Mouse (Mus musculus) olfactory bulb, adult 2 months (tissue): ENCODE measurements around the gene Fkbpl. TPM values are rescaled to one million over a fixed set of nuclear protein-coding genes. Genes with fewer than 3 reads are reported as not detected.

Source experiments
- H3K27ac ChIP-seq: fragments of 200-500 bp; 2 replicates; pipeline ENCODE4 v1.5.1; 2012; ENCODE audit warnings: low read depth, low read length; ENCODE audit not compliant: insufficient read depth
- H3K4me1 ChIP-seq: fragments of 200-500 bp; 2 replicates; pipeline ENCODE4 v1.6.1; 2012; ENCODE audit warnings: low read length; ENCODE audit not compliant: control insufficient read depth, insufficient read depth
- H3K4me3 ChIP-seq: fragments of 200-500 bp; 2 replicates; pipeline ENCODE4 v1.5.1; 2012; ENCODE audit warnings: mild to moderate bottlenecking, low read depth, low read length, moderate library complexity; ENCODE audit not compliant: insufficient read depth
- CTCF ChIP-seq: fragments of 200-500 bp; IDR thresholded peaks from 2 replicates; pipeline ENCODE4 v1.5.1; 2012; ENCODE audit warnings: low read depth, mild to moderate bottlenecking, low read length, moderate library complexity; ENCODE audit not compliant: insufficient read depth
- POLR2A ChIP-seq: fragments of 200-500 bp; IDR thresholded peaks from 2 replicates; pipeline ENCODE4 v1.6.1; 2012; ENCODE audit warnings: mild to moderate bottlenecking, low read depth, low read length, moderate library complexity; ENCODE audit not compliant: insufficient read depth
- WGBS: fragments of 180-500 bp; shearing (Covaris S2); methylation state at CpG from one replicate; pipeline ENCODE4 v1.1.7; 2018; 5-methylcytosine and 5-hydroxymethylcytosine counted together
- polyA plus RNA-seq: library from polyadenylated mRNA; stranded (reverse); fragments of >200 nt; gene quantifications from 2 replicates; pipeline ENCODE4 v1.2.4, GENCODE M21; 2012; ENCODE audit warnings: low replicate concordance; ENCODE audit not compliant: missing spikeins, insufficient read depth, insufficient read length

Fkbpl gene
- polyA plus RNA-seq, 1 experiment: not detected

GRCm38 (mm10) chr17:34671151-34672066, 26.8 kb downstream of the Fkbpl start:
- Histone ChIP-seq H3K4me1 (peaks cover 13% of the 10 kb centered on the region), H3K4me3 (peak overlapping the region; percentile 25), H3K27ac (no peak overlapping the region)
- WGBS: 11% methylated on average over 93 of the region's 93 CpGs
- TF ChIP-seq POLR2A (no peak), CTCF (no peak)

- 38% methylated on average over 49 of the region's 49 CpGs for whole genome bisulfite sequencing
These were observed 27.8 kb downstream of the Fkbpl start for GRCm38 (mm10) chr17:34672246-34672792.

DNA sequence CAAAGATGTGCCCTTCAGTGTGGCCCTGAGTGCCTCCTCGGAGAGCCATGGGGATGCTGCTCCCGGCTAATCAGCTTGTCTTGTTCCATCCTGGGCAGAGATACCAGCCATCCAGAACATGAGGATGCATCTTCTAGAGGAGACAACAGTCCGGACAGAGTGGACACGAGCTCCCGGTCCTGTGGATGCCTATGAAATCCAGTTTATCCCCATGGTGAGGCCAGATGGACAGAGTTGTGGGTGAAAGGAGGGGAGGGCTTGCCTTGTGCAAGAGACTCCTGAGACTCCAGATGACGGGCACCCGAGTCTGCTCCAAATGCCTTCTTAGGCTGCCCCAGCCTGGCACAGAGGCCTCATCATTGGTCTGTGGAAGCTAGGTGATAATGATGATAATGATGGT, 28.6 kb downstream of the Fkbpl start:
- Histone ChIP-seq H3K4me3 (no peak overlapping the region), H3K27ac (no peak overlapping the region), H3K4me1 (peaks cover 13% of the 10 kb centered on the region)
- TF ChIP-seq CTCF (no peak), POLR2A (no peak)
- WGBS: 88% methylated on average over 7 of the region's 7 CpGs

More at GRCm38 (mm10) chr17:34672246-34672792, 27.8 kb downstream of the Fkbpl start:
- Histone ChIP-seq H3K27ac (no peak overlapping the region), H3K4me1 (peaks cover 13% of the 10 kb centered on the region), H3K4me3 (0 out of 2 replicates have a peak overlapping the region, but pooled peaks have one; percentile 25)
- TF ChIP-seq CTCF (no peak), POLR2A (no peak)

GRCm38 (mm10) chr17:34674524-34675204, 30.1 kb downstream of the Fkbpl start:
- TF ChIP-seq POLR2A: no peak
- TF ChIP-seq CTCF: no peak
- Histone ChIP-seq H3K4me1 (peaks cover 13% of the 10 kb centered on the region), H3K27ac (no peak overlapping the region), H3K4me3 (no peak overlapping the region)
- 75% methylated on average over 11 of the region's 11 CpGs for WGBS

- WGBS: 70% methylated on average over 13 of the region's 13 CpGs
These were observed 30.9 kb downstream of the Fkbpl start for GRCm38 (mm10) chr17:34675205-34676092.

GRCm38 (mm10) chr17:34676093-34676460, 31.5 kb downstream of the Fkbpl start:
- H3K4me3 ChIP-seq: no peak overlapping the region
- H3K4me1 ChIP-seq: peaks cover 12% of the 10 kb centered on the region
- TF ChIP-seq CTCF (no peak), POLR2A (no peak)
- WGBS: 50% methylated on average over 6 of the region's 6 CpGs
- H3K27ac ChIP-seq: no peak overlapping the region

More at GRCm38 (mm10) chr17:34675205-34676092, 30.9 kb downstream of the Fkbpl start:
- no peak overlapping the region for H3K4me3 ChIP-seq
- H3K27ac ChIP-seq: no peak overlapping the region
- no peak for TF ChIP-seq CTCF
- no peak for TF ChIP-seq POLR2A
- H3K4me1 ChIP-seq: peaks cover 13% of the 10 kb centered on the region

DNA sequence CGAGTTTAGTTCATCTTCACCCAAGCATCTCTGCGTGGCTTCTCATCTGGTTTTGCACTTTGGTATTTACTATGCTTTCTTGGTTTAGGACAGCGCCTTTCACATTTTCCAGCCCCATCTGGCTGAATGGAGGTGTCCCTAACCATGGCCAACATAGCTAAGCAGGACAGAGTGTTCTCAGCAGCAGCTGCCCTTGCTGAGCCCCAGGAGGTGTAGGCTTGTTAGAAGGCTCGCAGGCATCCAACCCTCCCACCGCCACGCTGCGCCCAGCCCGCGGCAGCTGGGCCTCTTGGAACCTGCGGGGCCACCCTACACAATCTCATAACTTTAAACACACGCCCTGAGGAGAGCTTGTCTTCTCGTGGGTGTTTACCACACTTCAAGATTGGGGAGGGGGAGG, 32.1 kb downstream of the Fkbpl start:
- WGBS: 80% methylated on average over 12 of the region's 12 CpGs

GRCm38 (mm10) chr17:34680191-34680590, 35.6 kb downstream of the Fkbpl start:
- Histone ChIP-seq H3K4me3 (no peak overlapping the region), H3K27ac (no peak overlapping the region), H3K4me1 (peaks cover 21% of the 10 kb centered on the region)
- 89% methylated on average over 26 of the region's 26 CpGs for WGBS
- TF ChIP-seq POLR2A (no peak), CTCF (no peak)

More for the DNA sequence above, 32.1 kb downstream of the Fkbpl start:
- no peak for TF ChIP-seq POLR2A
- no peak for TF ChIP-seq CTCF
- no peak overlapping the region for H3K4me3 ChIP-seq
- H3K4me1 ChIP-seq: peaks cover 6% of the 10 kb centered on the region
- no peak overlapping the region for H3K27ac ChIP-seq
